Mouse (Mus musculus) megakaryocyte, embryonic 14.5 days (primary cell): ENCODE measurements around the gene Ankrd37.

Experiments used
- FLI1 ChIP-seq: IDR thresholded peaks from 2 replicates; pipeline ENCODE4 v1.6.1; 2012; ENCODE audit warnings: low read length, inconsistent platforms, mixed read lengths
- GATA1 ChIP-seq: IDR thresholded peaks from 3 replicates; pipeline ENCODE4 v1.6.1; 2012; ENCODE audit warnings: mixed read lengths, low read length, inconsistent platforms, borderline replicate concordance

GRCm38 (mm10) chr8:45973988-45974505 is 31.5 kb downstream of the Ankrd37 start:
- TF ChIP-seq GATA1 (no peak), FLI1 (no peak)
